Mouse (Mus musculus): ENCODE results near the gene Sf3a2. TPM values are rescaled to one million over a fixed set of nuclear protein-coding genes. Genes with fewer than 3 reads are reported as not detected.
A peak's percentile ranks its signal among the peaks of the same experiment; 100 is the strongest.

Gene Sf3a2
- 51.3 and 53.7 TPM in 2 replicates for polyA plus RNA-seq (2015; fragmentation: Nextera tagmentation; extraction: Ambion mirVana)

GRCm38 (mm10) chr10:80798150-80799006 is at the start of gene Sf3a2, which contains the start of gene Plekhj1:
Sf3a2 (plus strand) TSS chr10:80798198.
Plekhj1 (minus strand) TSS chr10:80798626.
- Histone ChIP-seq H3K4me2 (ENCODE audit: low read depth, low read length) (peak within 1 kb of the TSS; percentile 90), H3K9ac (ENCODE audit: low read length) (peak within 1 kb of the TSS; percentile 99), H3K9me3 (replicated peaks; ENCODE audit: control insufficient read depth, low read length) (no peaks in the 10 kb centered on the region), H3K27ac (ENCODE audit: low read length) (peak within 1 kb of the TSS; percentile 98), H3K4me3 (replicated peaks; ENCODE audit: low read length) (peak within 1 kb of the TSS; percentile 94), H3K4me1 (ENCODE audit: control insufficient read depth, insufficient read depth, low read length) (peaks cover 21% of the 10 kb centered on the region), H3K36me3 (ENCODE audit: control insufficient read depth, insufficient read depth, low read length) (peaks cover 21% of the 10 kb centered on the region; the same call in 1 of the 2 replicates), H3K27me3 (ENCODE audit: control insufficient read depth, insufficient read depth, low read length) (no peaks in the 10 kb centered on the region)
- ATAC-seq (ENCODE audit: insufficient read depth, low FRiP score): peak; percentile 94
- WGBS: under 1% methylated on average over 104 of the region's 104 CpGs

DNA sequence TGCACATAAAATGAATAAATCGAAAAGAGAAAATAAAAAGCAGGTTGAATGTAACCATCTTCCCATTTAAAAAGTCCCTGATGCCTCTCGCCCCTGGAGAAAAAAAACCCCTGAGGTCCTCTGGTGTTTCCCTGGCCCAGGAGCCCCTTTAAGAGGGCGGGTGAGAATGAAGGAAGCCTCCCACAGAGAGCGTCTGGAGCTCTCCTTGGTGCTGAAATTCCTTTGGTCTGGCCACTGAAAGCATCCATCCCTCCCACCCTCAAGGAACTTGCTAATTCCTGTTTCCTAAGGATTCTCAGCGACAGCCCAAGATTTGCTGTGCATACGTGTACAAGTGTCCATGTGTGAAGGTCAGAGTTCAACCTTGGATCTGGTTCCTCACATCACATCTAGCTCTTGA is 49.4 kb upstream of the Sf3a2 start:
- Histone ChIP-seq H3K9ac (ENCODE audit: low read length) (no peak overlapping the region), H3K4me1 (ENCODE audit: control insufficient read depth, insufficient read depth, low read length) (peaks cover 19% of the 10 kb centered on the region), H3K4me3 (replicated peaks; ENCODE audit: low read length) (no peak overlapping the region), H3K27ac (ENCODE audit: low read length) (no peak overlapping the region), H3K27me3 (ENCODE audit: control insufficient read depth, insufficient read depth, low read length) (no peaks in the 10 kb centered on the region), H3K9me3 (replicated peaks; ENCODE audit: control insufficient read depth, low read length) (no peaks in the 10 kb centered on the region), H3K4me2 (ENCODE audit: low read depth, low read length) (no peak overlapping the region), H3K36me3 (ENCODE audit: control insufficient read depth, insufficient read depth, low read length) (no peaks in the 10 kb centered on the region)
- ATAC-seq (ENCODE audit: insufficient read depth, low FRiP score): no peak
- WGBS: 6% methylated on average over 6 of the region's 6 CpGs

- Histone ChIP-seq H3K9me3 (replicated peaks; ENCODE audit: control insufficient read depth, low read length) (no peaks in the 10 kb centered on the region), H3K27ac (ENCODE audit: low read length) (peak overlapping the region; percentile 96), H3K36me3 (ENCODE audit: control insufficient read depth, insufficient read depth, low read length) (no peaks in the 10 kb centered on the region), H3K4me1 (ENCODE audit: control insufficient read depth, insufficient read depth, low read length) (peaks cover 25% of the 10 kb centered on the region), H3K27me3 (ENCODE audit: control insufficient read depth, insufficient read depth, low read length) (no peaks in the 10 kb centered on the region), H3K4me3 (replicated peaks; ENCODE audit: low read length) (peak overlapping the region; percentile 36), H3K9ac (ENCODE audit: low read length) (peak overlapping the region; percentile 65), H3K4me2 (ENCODE audit: low read depth, low read length) (peak overlapping the region; percentile 55)
- peak; percentile 59 for ATAC-seq (ENCODE audit: insufficient read depth, low FRiP score)
- 6% methylated on average over 16 of the region's 16 CpGs for WGBS
Measured at GRCm38 (mm10) chr10:80751188-80751832, 46.7 kb upstream of the Sf3a2 start.

- Histone ChIP-seq H3K4me3 (replicated peaks; ENCODE audit: low read length) (peak overlapping the region; percentile 36), H3K9ac (ENCODE audit: low read length) (peak overlapping the region; percentile 65), H3K9me3 (replicated peaks; ENCODE audit: control insufficient read depth, low read length) (no peaks in the 10 kb centered on the region), H3K36me3 (ENCODE audit: control insufficient read depth, insufficient read depth, low read length) (no peaks in the 10 kb centered on the region), H3K4me1 (ENCODE audit: control insufficient read depth, insufficient read depth, low read length) (peaks cover 33% of the 10 kb centered on the region), H3K27me3 (ENCODE audit: control insufficient read depth, insufficient read depth, low read length) (no peaks in the 10 kb centered on the region), H3K27ac (ENCODE audit: low read length) (peak overlapping the region; percentile 96), H3K4me2 (ENCODE audit: low read depth, low read length) (peak overlapping the region; percentile 55)
- peak; percentile 75 for ATAC-seq (ENCODE audit: insufficient read depth, low FRiP score)
- WGBS: 4% methylated on average over 6 of the region's 6 CpGs
Measured at GRCm38 (mm10) chr10:80752079-80752625, 45.8 kb upstream of the Sf3a2 start.

- Histone ChIP-seq H3K9ac (ENCODE audit: low read length) (peak within 1 kb of the TSS; percentile 95), H3K4me1 (ENCODE audit: control insufficient read depth, insufficient read depth, low read length) (peaks cover 45% of the 10 kb centered on the region), H3K4me2 (ENCODE audit: low read depth, low read length) (peak within 1 kb of the TSS; percentile 98), H3K27me3 (ENCODE audit: control insufficient read depth, insufficient read depth, low read length) (no peaks in the 10 kb centered on the region), H3K27ac (ENCODE audit: low read length) (peak within 1 kb of the TSS; percentile 62), H3K4me3 (replicated peaks; ENCODE audit: low read length) (peak within 1 kb of the TSS; percentile 92), H3K36me3 (ENCODE audit: control insufficient read depth, insufficient read depth, low read length) (no peaks in the 10 kb centered on the region), H3K9me3 (replicated peaks; ENCODE audit: control insufficient read depth, low read length) (no peaks in the 10 kb centered on the region)
- ATAC-seq (ENCODE audit: insufficient read depth, low FRiP score): peak; percentile 92
- 1% methylated on average over 55 of the region's 57 CpGs for WGBS
Measured at GRCm38 (mm10) chr10:80754594-80755290, 43.3 kb upstream of the Sf3a2 start, which contains the start of gene Dot1l. Dot1l (plus strand) TSS chr10:80755206.

DNA sequence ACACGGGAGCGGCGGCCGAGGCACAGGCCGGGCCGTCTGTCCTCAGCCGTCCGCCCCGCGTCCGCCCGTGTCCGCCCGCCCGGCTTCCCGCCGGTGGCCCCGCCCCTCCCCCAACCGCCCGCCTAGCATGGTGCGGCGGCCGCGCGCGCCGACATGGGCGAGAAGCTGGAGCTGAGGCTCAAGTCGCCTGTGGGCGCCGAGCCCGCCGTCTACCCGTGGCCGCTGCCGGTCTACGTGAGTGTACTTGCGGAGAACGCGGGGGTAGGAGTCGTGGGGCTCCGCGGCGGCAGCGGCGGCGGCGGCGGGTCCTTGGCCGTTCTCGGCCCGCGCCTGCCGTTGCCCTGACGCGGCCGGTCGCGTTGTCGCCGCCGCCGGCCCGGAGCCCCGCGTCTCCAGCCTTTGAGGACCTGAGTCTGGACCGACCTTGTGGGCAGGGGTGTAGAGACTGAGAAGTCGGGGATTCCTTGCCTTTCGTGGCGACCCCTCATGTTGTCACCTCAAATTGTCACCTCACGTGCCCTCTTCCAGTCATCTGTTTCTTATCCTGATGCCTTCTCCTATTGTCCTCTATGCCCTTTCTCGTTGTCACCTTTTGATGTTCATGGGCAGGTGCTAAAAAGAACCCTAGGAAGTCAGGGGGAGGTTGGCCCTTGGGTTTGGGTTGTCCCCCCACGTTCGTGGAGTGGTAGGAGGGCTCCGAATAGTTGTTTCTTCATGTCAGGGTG is 42.5 kb upstream of the Sf3a2 start:
- peak overlapping the region; percentile 62 for H3K27ac ChIP-seq (ENCODE audit: low read length)

DNA sequence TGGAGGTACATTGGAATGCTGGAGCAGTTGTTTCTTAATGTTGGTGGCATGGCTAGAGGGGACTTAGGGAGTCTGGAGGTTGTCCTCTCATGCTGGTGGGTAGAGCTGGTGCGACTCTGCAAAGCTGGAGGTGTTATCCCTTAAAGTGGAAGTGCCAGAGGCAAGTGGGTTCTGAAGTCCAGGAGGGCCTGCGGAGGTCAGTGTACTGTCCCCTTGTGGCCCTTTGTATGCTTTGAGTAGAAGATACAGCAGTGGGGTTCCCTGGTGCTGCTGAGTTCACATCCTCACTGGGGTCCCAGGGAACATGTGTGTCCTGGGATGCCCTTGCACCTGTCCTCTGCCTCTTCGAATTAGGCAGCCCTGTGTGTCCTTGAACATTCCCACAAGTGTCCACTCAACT is 41.9 kb upstream of the Sf3a2 start:
- Histone ChIP-seq H3K27ac (ENCODE audit: low read length) (no peak overlapping the region), H3K4me3 (replicated peaks; ENCODE audit: low read length) (peak overlapping the region; percentile 92)

More for the DNA sequence above, 42.5 kb upstream of the Sf3a2 start:
- Histone ChIP-seq H3K4me1 (ENCODE audit: control insufficient read depth, insufficient read depth, low read length) (peaks cover 47% of the 10 kb centered on the region), H3K27me3 (ENCODE audit: control insufficient read depth, insufficient read depth, low read length) (no peaks in the 10 kb centered on the region), H3K36me3 (ENCODE audit: control insufficient read depth, insufficient read depth, low read length) (no peaks in the 10 kb centered on the region), H3K4me3 (replicated peaks; ENCODE audit: low read length) (peak overlapping the region; percentile 92), H3K4me2 (ENCODE audit: low read depth, low read length) (peak overlapping the region; percentile 98), H3K9ac (ENCODE audit: low read length) (peak overlapping the region; percentile 95), H3K9me3 (replicated peaks; ENCODE audit: control insufficient read depth, low read length) (no peaks in the 10 kb centered on the region)
- ATAC-seq (ENCODE audit: insufficient read depth, low FRiP score): no peak
- under 1% methylated on average over 72 of the region's 75 CpGs for WGBS

GRCm38 (mm10) chr10:80756509-80756908 is 41.5 kb upstream of the Sf3a2 start:
- 62% methylated on average over 2 of the region's 2 CpGs for WGBS
- no peaks in the 10 kb centered on the region for H3K27me3 ChIP-seq (ENCODE audit: control insufficient read depth, insufficient read depth, low read length)
- peak overlapping the region; percentile 92 for H3K4me3 ChIP-seq (replicated peaks; ENCODE audit: low read length)
- H3K9ac ChIP-seq (ENCODE audit: low read length): peak overlapping the region; percentile 95
- H3K4me1 ChIP-seq (ENCODE audit: control insufficient read depth, insufficient read depth, low read length): peaks cover 54% of the 10 kb centered on the region
- H3K27ac ChIP-seq (ENCODE audit: low read length): no peak overlapping the region
- peak overlapping the region; percentile 98 for H3K4me2 ChIP-seq (ENCODE audit: low read depth, low read length)
- ATAC-seq (ENCODE audit: insufficient read depth, low FRiP score): no peak
- no peaks in the 10 kb centered on the region for H3K36me3 ChIP-seq (ENCODE audit: control insufficient read depth, insufficient read depth, low read length)
- H3K9me3 ChIP-seq (replicated peaks; ENCODE audit: control insufficient read depth, low read length): no peaks in the 10 kb centered on the region

More for the DNA sequence above, 41.9 kb upstream of the Sf3a2 start:
- Histone ChIP-seq H3K9ac (ENCODE audit: low read length) (peak overlapping the region; percentile 95), H3K4me2 (ENCODE audit: low read depth, low read length) (peak overlapping the region; percentile 98), H3K36me3 (ENCODE audit: control insufficient read depth, insufficient read depth, low read length) (no peaks in the 10 kb centered on the region), H3K9me3 (replicated peaks; ENCODE audit: control insufficient read depth, low read length) (no peaks in the 10 kb centered on the region), H3K4me1 (ENCODE audit: control insufficient read depth, insufficient read depth, low read length) (peaks cover 50% of the 10 kb centered on the region), H3K27me3 (ENCODE audit: control insufficient read depth, insufficient read depth, low read length) (no peaks in the 10 kb centered on the region)
- no peak for ATAC-seq (ENCODE audit: insufficient read depth, low FRiP score)
- 21% methylated on average over 3 of the region's 3 CpGs for WGBS
